Mouse (Mus musculus) G1E-ER4 (cell line): ENCODE results near the gene Mdm2. TPM values are rescaled to one million over a fixed set of nuclear protein-coding genes. Genes with fewer than 3 reads are reported as not detected.

Source experiments
- GATA1 ChIP-seq: IDR thresholded peaks from one replicate; pipeline ENCODE4 v1.8.0; 2012; ENCODE audit warnings: low read length, inconsistent platforms
- polyA plus RNA-seq: library from polyadenylated mRNA; stranded (reverse); fragments of >175 nt; gene quantifications from 2 replicates; pipeline ENCODE4 v1.2.3, GENCODE M21; 2012

Gene Mdm2
- polyA plus RNA-seq = 20.6 and 28.2 TPM in 2 replicates

DNA sequence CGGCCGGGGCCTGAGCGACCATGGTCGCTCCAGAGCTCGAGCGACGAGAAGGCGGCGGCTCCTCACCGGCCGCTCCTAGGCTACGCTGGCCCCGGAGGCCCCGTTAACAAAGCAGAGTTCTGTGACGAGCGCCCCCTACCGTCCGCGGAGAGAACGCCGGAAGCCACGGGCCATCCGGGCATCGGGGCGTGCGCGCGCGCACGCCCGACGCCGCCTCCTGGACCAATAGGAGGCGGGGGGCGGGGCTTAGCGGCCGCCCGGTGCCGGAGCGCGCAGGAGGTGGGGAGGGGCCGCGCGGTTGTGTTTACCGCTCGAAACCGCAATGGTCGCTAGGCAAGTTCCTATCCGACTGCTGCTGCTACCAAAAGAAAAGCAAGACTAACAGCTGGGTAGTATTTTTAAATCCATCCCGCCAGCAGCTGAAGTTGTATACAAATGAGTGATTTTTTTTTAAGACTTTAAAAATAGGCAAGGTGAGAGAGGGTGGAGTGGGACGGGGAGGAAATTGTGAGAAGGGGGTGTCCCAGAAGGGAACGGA lies at the start of gene Mdm2:
Gene Mdm2 (minus strand): TSS at position 155 of the 538 bp plus-strand sequence.
- no peak for TF ChIP-seq GATA1

DNA sequence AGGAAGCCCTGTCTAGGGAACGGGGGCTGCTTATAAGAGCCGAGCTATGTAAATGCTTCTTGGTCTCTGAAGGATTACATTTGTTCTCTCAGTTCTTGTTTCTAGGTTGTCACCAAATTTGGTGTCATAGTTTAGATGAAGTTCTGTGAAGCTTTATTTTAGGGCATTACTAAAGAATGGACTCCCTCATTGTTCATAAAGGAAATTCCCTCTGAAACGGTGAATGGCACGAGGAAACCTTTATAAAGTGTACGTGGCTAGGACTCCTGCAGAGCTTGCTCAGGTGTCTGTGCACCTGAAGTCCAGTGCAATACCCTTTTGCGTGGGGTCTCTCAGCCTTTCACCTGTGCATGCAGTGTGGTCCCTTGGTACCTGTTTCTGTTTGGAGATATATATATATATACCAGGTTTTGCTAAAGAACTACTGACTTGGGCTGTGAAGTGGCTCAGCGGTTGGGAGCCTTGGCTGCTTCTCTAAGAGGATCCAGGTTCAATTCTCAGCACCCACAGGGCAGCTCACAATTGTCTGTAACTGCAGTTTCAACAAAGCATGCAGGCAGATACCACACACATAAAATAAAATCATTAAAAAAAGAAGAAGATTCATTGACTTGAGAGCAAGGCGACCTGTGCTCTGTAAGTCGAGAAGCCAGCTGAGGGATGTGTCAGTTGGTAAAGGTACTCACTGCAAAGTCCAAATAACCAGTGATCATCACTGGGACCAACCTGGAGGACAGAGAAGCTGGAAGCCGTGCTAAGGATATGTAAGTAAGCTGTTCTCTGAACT lies 49.5 kb upstream of the Mdm2 start:
- TF ChIP-seq GATA1 = no peak

DNA sequence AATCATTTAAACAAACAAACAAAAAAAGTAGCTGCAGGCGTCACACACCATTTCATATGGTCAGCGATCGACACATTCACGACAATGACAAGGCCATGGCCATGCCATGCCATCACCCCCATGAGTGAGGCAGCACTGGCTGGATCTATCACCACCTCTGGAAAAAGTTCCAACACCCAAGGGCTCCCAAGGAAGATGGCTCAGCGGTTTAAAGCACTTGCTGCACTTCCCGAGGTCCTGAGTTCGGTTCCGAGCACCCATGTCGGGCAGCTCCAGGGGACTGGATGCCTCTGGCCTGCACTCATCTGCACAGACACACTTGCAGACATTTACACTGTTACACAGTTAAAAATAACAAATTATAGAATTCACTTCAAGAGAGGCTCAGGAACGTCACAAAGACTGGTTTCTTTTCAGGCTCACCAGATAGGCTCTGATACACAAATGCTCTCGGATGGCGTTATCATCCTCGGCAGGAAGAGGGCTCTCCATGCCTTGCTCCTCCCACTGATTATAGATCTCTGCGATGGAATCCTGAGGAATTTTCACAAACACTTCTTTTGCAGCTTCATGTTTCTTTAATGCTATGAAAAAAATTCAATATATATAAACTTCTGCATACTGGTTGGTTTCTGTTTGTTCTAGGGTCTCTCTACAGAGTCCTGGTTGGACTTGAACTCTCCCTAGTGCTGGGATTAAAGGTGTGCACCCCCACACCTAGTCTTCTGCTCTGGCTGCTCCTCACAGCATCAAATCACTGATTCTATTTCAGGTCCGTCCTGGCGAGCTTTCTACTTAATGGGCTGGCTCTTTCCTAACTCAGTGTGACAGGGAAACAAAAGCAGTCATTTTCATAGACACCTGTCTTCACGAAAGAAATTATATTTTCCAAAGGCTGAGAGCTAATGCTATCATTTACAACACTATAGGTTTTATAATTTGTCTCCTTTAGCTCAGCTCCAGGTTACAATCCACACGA lies 48.5 kb upstream of the Mdm2 start:
- no peak for TF ChIP-seq GATA1

DNA sequence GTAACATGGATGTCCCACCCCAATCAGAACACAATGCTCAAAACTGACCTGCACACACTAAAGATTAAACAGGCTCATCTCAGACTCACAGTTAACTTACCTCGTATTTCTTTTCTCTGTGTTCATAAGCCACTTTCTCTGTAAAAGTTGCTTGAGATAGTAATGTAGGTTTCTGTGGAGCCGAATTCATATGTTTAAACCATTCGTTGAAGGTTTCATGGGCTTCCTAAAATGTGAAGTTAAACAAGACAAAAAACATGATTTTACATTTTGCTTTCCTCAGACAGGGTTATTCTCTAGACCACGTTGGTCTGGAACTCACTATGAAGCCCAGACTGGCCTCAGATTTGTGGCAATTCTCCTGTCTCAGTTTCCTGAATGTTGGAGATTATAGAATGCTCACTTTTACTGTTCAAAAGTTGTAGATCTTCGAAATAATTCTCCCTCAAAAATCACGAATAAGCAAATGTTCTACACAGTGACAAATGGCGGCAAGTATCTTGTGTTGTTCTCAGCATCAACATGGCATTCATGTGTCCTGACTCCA lies 47.3 kb upstream of the Mdm2 start:
- TF ChIP-seq GATA1 = no peak

DNA sequence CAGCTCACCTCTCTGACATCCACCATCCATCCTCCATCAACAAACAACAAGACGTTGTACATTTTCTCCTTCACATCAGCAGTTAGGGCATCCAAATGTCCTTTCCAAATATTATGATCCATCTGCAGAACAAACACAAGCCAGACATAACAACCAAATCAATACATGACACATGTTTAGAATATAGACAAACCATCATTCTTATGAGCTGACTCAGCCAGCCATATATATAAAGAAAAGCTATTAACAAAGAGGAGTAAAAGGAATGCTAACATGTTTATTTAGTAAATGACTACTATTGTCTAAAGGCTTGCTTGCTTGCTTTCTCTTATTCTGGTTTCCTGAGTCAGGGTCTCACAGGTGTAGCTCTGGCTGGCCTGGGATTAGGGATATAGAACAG lies 46.7 kb upstream of the Mdm2 start:
- no peak for TF ChIP-seq GATA1

DNA sequence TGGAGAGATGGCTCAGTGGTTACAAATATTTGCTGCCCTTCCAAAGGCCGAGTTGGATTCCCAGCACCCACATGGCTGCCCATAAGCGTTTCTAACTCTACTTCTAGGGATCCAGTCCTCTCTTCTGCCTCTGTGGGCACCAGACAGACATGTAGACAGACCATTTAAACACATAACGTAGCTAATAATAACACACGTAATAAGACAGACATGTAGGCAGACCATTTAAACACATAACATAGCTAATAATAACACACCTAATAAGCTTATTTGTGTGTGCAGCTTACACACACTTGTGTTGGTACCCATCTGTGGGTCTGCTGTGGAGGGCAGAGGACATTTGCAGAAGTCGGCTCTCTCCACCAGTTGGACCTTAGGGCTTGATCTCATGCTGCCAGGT lies 46.2 kb upstream of the Mdm2 start:
- no peak for TF ChIP-seq GATA1

DNA sequence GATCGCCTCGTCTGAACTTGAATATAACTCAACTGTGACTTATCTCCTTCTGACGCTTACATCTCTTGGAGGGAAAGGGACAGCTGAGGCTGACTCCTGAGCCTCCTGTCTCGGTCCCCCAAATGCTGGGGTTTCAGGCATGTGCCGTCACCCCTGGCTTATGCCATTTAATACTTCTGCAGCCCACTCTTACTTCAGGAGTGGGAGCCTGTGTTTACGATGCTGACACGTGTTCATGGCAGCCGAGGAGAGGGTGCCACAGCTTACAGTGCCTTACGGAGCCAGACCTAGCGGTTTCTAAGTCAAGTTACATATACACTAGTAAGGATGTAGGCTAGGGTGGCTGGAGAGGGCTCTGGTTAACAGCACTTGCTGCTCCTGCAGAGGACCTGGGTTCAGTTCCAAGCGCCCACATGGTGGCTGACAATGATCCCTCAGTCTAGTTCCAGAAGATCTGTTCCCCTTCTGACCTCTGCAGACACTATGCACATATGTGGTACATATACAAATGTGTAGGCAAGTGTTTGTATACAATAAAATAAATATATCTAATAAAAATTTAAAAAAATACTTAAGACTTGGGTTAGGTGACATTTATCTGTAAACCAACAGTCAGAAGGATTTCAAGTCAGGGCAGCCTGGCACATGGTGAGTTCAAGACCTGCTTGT lies 45.4 kb upstream of the Mdm2 start:
- TF ChIP-seq GATA1 = no peak

DNA sequence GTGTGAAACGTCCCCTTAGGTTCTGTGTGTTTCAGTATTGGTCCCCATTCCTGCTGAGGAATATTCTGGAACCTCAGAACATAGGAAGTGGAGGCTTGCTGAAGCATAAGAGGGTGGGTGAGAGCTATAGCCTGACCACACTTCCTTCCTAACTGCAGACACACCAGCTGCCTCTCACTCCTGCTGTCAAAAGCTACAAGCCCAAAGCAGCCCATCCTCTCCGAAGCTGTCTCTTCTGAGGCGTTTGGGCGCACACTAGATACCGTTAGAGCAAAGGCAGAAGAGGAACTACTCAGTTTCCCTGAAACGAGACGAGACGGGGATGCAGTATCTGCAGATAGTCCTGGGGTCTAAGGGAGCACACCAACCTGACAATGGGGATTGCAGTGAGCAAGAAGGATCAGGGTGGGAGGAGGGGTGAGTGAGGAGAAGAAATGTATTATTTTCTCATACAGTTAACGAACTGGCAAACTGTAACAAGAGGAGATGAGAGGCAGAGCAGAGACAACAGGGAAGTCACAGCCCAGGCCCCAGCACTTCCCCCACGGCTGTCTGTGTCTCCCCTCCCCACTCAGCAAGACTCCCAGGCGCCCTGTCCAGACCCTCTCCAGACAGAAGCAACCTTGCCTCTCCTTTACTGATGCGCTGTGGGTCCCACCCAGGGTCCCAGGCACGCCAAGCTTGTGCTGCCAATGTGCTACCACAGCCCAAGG lies 44.7 kb upstream of the Mdm2 start:
- TF ChIP-seq GATA1 = no peak

DNA sequence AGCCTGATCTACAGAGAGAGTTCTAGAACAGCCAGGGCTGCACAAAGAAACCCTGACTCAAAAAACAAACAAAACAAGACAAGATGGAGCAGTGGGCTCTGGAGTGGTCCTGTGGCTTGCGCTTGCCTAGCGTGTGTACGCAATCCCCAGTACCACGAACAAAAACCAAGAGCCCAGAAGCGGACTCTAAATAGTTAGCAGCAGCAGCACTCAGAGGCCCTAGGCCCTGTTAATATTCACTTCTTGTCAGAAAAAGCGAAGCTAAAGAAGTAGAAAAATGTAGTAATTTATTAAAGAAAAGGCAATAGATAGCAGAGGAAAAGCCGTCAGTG lies 44.0 kb upstream of the Mdm2 start:
- TF ChIP-seq GATA1 = no peak

DNA sequence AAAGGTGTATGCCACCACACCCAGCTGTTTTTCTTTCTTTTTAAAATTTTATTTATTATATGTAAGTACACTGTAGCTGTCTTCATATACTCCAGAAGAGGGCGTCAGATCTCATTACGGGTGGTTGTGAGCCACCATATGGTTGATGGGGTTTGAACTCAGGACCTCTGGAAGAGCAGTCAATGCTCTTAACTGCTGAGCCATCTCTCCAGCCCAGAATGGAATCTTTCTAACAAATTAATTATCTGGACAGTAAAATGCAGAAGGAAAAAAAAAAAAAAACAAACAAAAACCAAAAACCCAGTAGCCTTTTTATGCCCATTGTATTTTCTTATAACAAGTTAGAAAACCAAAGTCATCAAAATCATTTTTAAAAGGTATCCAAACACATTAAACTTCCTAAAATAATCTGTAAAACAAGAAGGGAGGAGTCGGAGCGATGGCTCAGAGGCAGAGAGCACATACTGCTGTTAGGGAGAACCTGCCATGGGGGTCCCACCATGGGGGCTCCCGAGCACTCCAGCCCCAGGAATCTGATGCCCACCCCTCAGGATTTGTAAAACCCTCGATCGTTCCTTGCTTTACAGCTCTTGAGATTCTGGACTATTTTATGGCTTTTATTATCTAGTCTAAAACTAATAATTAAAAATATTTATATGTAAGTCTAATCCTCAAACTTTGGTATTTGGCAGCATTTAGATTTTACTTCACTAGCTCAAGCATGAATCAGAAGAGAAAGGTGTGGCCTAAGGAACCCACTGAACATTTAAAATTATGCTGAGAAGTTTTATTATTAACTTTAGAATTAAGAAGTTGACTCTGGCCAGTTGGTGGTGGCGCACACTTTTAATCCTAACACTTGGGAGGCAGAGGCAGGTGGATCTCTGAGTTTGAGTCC lies 43.4 kb upstream of the Mdm2 start:
- TF ChIP-seq GATA1 = no peak

DNA sequence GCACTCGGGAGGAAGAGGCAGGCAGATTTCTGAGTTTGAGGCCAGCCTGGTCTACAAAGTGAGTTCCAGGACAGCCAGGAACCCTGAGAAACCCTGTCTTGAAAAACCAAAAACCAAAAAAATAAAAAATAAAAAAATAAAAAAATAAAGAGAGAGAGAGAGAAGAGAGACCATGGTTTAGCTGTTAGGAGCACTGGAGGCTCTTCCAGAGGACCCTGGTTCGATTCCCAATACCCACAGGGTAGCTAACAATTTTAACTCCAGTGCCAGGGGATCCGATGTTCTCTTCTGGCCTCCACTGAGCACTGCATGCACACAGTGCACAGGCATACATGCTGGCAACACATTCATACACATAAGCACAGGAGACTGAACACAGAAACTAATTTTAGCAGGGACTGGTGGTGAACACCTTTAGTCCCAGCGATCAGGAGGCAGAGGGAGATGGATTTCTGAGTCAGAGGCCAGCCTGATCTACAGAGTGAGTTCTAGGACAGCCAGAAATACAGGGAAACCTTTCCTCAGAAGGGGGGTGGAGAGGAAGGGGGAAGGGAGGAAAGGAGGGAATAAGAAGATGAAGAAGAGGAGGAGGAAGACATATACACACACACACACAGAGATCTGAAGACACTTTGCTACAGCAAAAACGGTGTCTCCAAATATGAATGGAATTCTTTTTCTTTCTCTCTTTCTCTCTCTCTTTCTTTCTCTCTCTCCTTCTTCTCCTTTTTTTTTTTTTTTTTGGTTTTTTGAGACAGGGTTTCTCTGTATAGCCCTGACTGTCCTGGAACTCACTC lies 42.5 kb upstream of the Mdm2 start:
- no peak for TF ChIP-seq GATA1

DNA sequence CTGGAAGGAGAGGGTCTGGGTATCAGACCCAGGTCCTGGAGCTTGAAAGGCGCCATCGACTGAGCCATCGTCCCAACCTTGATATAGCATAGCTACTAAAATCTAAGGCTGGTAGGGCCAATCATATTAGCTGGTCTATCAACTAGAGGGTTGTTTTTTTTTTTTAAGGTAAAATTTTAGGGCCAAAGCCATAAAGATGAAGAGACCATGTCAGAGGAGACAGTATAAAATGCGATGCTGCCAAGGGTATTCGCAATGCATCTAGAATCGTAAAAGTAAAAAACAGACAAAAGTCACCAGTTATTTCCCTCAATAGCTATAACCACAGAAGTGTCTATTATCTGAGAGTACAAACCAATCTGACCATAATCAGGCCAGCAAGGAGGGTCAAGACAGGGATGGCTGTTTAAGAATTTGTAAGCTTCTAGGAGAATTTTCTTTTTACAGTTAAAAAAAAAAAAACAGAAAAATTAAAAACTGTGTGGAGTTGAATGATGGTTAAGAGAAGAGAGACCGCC lies 41.8 kb upstream of the Mdm2 start:
- no peak for TF ChIP-seq GATA1

DNA sequence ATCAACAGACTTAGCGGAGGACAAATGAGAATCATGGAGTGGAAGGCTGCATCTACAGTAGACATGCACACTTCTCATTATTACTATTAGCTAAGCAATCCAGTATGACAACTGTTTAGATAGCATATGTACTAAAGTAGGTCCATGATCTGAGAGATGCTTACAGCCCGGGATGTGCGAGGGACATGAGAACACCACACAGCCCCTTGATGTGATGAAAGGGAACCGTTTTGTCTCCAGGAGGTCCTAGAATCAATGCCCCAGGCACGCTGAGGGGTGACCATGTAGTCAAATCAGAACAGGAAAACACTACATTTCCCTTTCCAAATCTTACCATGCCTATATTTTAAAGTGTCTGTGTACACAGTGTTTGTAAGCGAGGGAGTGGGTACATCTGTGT lies 41.2 kb upstream of the Mdm2 start:
- no peak for TF ChIP-seq GATA1
